Mouse (Mus musculus) hindbrain, embryonic 15.5 days (tissue): ENCODE measurements at regions not wholly inside any gene's neighbourhood (a gene's known extent, or its start where the extent isn't known, plus 50 kb on each side); places are given as distances from the start of the nearest gene placed in this dataset.

Experiments
- ATAC-seq: fragments of 200-750 bp; cut with Nextera tagmentation; 2 replicates; pipeline ENCODE4 v1.8.0; 2017; ENCODE audit warnings: low read depth, moderate number of reproducible peaks, moderate TSS enrichment; ENCODE audit not compliant: low FRiP score
- H3K27ac ChIP-seq: fragments of 300-500 bp; sonication (generic); replicated peaks from 2 replicates; pipeline ENCODE4 v1.5.1; 2015; ENCODE audit warnings: mild to moderate bottlenecking, inconsistent platforms
- H3K27me3 ChIP-seq: fragments of 300-500 bp; sonication (generic); 2 replicates; pipeline ENCODE4 v1.6.1; 2015; ENCODE audit warnings: control low read depth, inconsistent platforms
- H3K36me3 ChIP-seq: fragments of 300-500 bp; sonication (generic); 2 replicates; pipeline ENCODE4 v1.6.1; 2015; ENCODE audit warnings: control low read depth, inconsistent platforms
- H3K4me1 ChIP-seq: fragments of 300-500 bp; sonication (generic); replicated peaks from 2 replicates; pipeline ENCODE4 v1.6.1; 2015; ENCODE audit warnings: control low read depth, inconsistent platforms
- H3K4me2 ChIP-seq: fragments of 300-500 bp; sonication (generic); 2 replicates; pipeline ENCODE4 v1.6.1; 2015; ENCODE audit warnings: moderate library complexity, mild to moderate bottlenecking, inconsistent platforms
- H3K4me3 ChIP-seq: fragments of 300-500 bp; sonication (generic); 2 replicates; pipeline ENCODE4 v1.5.1; 2015; ENCODE audit warnings: mild to moderate bottlenecking, inconsistent platforms
- H3K9ac ChIP-seq: fragments of 300-500 bp; sonication (generic); 2 replicates; pipeline ENCODE4 v1.6.1; 2015; ENCODE audit warnings: inconsistent platforms
- H3K9me3 ChIP-seq: fragments of 300-500 bp; sonication (generic); 2 replicates; pipeline ENCODE4 v1.6.1; 2016; ENCODE audit warnings: control low read depth, inconsistent platforms
- WGBS: fragments of 180-500 bp; shearing (Covaris S2); methylation state at CpG from one replicate; pipeline ENCODE4 v1.1.7; 2015; 5-methylcytosine and 5-hydroxymethylcytosine counted together

DNA sequence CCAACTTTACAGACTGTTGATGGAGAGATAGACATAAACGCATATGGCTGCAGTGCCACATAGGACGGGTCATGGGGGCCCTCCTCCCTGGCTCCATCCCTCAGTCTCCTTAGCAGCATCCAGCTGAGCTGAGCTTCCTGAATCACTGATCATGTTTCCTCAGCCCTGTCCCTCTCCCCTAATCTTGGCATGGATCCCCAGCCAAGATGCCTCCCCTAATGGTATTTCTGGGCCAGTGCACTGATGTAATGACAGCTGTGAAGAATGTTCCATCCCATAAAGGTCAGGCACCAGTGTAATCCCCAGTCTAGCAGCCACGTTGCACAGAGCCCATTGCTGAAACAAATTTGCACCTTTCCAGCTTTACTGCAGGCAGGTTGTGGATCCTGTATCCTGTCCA lies 576.5 kb upstream of the Cpeb2 start:
- H3K27me3 ChIP-seq: no peaks in the 10 kb centered on the region
- no peaks in the 10 kb centered on the region for H3K9me3 ChIP-seq
- H3K4me2 ChIP-seq: no peak overlapping the region
- H3K4me1 ChIP-seq: no peaks in the 10 kb centered on the region
- peak; percentile 42; the same call in 1 of the 2 replicates for ATAC-seq
- H3K36me3 ChIP-seq: no peaks in the 10 kb centered on the region
- H3K9ac ChIP-seq: no peak overlapping the region
- 52% methylated on average over 3 of the region's 3 CpGs for WGBS
- H3K4me3 ChIP-seq: no peak overlapping the region
- no peak overlapping the region for H3K27ac ChIP-seq

DNA sequence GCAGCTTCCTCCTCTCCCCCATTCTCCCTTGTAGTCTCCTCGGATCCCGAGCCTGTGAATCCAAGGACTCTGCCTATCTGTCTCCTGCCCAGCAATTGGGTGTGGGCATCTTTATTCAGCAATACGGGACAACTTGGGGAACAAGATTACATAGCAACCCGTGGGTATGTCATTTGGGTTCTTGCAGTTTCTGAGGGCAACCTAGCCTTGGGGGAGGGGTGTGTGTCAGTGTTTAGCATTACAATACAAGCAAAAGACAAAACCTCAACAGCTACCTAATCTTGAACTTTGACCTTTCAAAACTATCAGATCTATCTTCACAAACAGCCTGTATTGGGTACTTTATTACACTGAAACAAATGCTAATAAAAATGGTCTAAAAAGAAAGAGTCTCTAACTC lies 573.0 kb upstream of the Cpeb2 start:
- Histone ChIP-seq H3K27me3 (no peaks in the 10 kb centered on the region), H3K4me2 (no peak overlapping the region), H3K36me3 (no peaks in the 10 kb centered on the region), H3K4me1 (no peaks in the 10 kb centered on the region), H3K4me3 (no peak overlapping the region), H3K9ac (no peak overlapping the region), H3K27ac (no peak overlapping the region), H3K9me3 (no peaks in the 10 kb centered on the region)
- WGBS: 52% methylated on average over 4 of the region's 4 CpGs
- ATAC-seq: no peak

DNA sequence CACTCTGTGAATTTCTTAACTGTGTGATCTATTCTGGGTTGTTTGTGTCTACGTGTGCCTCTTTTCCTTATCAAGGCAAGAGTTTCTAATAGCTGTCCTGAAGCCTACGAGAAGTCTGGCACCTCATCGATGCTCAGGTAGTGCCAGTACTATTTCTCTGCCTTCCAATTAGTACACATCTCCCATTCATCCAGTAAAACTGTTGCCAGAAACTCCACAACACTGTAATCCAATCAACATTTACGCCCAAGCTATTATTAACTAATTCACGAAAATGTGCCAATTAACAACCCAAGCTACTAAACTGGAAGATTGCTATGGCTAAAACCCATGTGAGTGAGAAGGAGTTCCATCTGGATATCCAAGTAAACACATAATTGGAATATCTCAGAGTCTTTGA lies 553.4 kb upstream of the Cpeb2 start:
- Histone ChIP-seq H3K4me3 (no peak overlapping the region), H3K27me3 (no peaks in the 10 kb centered on the region), H3K4me1 (no peaks in the 10 kb centered on the region), H3K4me2 (no peak overlapping the region), H3K27ac (no peak overlapping the region), H3K9ac (no peak overlapping the region), H3K36me3 (no peaks in the 10 kb centered on the region), H3K9me3 (no peaks in the 10 kb centered on the region)
- WGBS: 85% methylated on average over 5 of the region's 5 CpGs
- ATAC-seq: no peak

DNA sequence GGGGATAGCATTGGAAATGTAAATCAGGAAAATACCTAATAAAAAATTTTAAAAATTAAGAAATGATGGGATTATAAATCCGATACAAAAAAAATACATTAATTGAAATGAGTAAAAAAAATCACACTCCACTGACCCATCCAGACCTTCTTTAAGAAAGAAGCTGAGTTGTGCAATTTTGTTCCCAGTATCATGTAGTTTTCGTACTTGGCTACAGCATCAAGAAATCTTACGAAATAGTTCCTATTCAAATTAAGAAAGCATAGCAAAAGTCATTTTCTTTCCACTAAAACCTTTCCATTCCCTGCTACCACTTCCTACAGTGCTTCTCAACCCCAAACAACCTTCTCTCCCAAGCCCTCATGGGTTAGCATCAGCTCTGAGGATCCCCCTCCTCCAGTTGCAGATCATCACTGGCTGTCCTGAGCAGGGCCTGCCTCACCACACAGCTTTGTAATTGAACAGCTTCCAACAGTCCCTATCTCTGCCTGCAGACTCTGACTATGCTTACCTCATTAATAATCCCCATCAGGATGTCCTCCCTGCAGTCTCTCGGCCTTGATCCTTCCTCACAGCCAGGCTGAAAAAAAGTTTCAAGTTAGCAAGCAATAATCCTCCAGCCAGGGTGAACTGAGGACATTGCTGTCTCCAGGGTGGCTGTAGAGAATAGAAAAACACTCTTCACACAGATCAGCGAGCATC lies 547.5 kb upstream of the Cpeb2 start:
- Histone ChIP-seq H3K9me3 (no peaks in the 10 kb centered on the region), H3K27ac (no peak overlapping the region), H3K9ac (no peak overlapping the region), H3K27me3 (no peaks in the 10 kb centered on the region), H3K4me1 (0 out of 2 replicates have a peak, but pooled peaks cover 3% of the 10 kb centered on the region), H3K4me2 (no peak overlapping the region), H3K4me3 (no peak overlapping the region), H3K36me3 (no peaks in the 10 kb centered on the region)
- 70% methylated on average over 5 of the region's 5 CpGs for WGBS
- peak; percentile 65; the same call in 1 of the 2 replicates for ATAC-seq

GRCm38 (mm10) chr5:42687176-42687575 lies 545.8 kb upstream of the Cpeb2 start:
- no peak overlapping the region for H3K4me3 ChIP-seq
- no peaks in the 10 kb centered on the region for H3K36me3 ChIP-seq
- H3K27me3 ChIP-seq: no peaks in the 10 kb centered on the region
- 0 out of 2 replicates have a peak, but pooled peaks cover 3% of the 10 kb centered on the region for H3K4me1 ChIP-seq
- H3K9me3 ChIP-seq: no peaks in the 10 kb centered on the region
- H3K4me2 ChIP-seq: no peak overlapping the region
- no peak overlapping the region for H3K9ac ChIP-seq
- no peak overlapping the region for H3K27ac ChIP-seq
- ATAC-seq: no peak
